Mouse (Mus musculus) Muller cell, postnatal 12 days (primary cell): ENCODE measurements around the gene Clic4.
"Not testable (repeated sequence)": the region's sequence is repeated elsewhere in the genome, so short reads cannot be mapped to it uniquely, and the experiment has no call there.

Source experiments
- DNase-seq: peaks from one replicate; pipeline ENCODE4 v3.0.0-alpha.2; 2015; ENCODE audit errors: inconsistent ontology term

Clic4 gene

DNA sequence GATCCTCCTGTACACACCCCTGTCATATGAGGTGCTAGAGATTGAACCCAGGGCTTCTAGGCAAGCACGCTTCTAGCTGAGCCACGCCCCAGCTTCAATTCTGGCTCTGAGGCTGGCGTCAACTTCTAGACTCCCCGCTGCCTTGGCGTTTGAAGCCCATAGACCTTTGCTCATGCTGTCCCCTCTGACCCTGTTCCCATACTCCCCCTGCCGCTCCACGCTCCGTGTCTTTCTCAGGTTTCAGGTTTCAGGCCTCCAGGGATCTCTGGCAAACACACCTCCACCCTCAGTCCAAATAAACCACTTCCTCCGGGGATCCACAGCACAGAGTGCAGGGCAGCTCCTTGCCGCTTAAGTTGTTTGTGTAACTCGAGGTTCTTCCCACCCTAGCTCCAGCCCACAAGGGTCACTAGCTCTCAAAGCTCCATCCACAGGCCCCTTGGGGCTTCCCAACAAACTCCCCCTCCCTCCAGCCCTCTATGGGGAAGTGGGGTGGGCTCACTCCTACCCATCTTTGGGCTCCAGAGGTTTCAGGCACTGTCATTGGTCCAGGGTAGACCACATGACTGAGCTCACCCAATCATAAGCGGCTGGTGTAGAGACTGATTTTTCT lies 20.0 kb upstream of the Clic4 start:
- DNase-seq = no peak

DNA sequence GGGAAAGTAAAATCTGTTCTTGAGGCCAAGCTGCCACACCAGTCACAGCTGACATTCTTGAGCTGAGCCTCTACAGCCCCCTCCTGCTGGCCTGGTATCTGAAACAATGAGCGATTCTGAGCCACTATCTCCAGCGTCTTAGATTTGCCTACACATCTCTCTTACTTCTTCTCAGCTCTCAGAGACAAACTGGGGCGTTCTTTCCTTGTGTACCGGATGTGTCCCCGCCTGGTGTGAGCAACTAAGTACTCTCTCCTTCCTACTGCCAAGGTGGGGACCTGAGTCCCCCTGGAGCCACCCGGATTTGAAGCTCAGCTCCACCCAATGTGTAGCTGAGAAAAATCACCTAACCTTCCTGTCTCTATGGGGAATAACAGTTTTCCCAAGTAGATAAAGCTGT lies 19.2 kb upstream of the Clic4 start:
- DNase-seq = no peak

DNA sequence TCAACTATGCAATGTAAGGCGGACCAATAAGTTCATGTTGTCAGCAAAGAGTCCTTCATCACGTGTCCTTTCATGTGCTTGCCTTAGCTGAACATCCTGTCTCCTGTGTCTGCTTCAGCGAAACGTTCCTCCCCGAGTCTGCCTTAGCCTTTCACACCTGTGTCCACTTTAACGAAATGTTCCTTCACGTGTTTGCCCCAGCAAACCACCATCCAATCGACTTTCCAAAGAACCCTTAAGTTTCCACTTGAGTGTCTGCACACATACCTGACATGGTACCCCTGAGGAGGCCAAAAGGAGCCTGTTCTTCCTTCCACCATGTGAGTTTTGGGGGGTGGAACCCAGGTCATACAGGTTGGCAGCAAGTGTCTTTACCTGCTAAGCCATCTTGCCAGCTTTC lies 18.6 kb upstream of the Clic4 start:
- no peak for DNase-seq

DNA sequence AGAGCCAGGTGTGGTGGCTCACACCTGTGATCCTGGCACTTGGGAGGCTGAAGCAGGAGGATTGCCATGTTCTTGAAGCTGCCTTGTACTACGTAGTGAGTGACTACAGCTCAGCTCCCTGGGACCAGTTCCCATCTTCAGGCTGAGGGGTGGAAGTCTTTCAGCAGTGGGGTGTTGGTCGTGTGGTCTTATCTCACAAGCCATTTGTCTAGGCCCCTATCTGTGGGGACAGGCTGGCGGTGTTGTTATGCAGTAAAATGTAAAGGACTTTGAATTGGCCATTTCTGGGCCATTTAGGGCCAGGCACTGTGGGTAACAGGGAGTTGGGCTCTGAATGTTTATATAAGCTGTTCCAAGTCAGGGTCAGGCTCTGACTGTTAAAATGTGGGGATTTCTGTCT lies 15.4 kb upstream of the Clic4 start:
- DNase-seq = no peak

DNA sequence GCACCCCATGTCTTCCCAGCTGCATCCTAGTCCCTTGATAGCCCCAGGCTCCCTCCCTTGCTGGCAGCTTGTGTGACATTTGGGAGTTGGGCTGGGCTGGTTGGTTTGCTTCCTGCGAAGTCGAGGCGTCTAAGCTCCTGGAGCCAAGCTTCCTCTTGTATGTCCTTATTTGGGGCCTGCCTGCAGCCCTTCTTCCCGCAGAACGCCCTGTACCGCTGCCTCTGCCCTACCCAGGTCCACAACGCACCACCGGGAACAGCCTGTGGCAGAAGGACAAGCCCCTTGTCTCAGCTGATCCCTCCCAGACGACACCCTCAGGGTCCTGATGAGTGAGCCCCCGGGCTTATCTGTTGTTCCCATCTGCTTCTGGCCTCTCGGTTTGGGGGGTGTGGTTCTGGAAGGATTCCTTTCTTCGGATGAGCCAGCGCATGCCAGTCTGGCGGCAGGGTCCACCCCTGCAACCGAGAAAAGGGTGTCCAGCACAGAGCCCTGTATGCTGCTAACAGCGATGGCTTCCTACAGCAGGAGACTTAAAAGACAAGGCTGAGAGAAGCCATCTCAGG lies 14.3 kb upstream of the Clic4 start:
- peak; percentile 58 for DNase-seq

DNA sequence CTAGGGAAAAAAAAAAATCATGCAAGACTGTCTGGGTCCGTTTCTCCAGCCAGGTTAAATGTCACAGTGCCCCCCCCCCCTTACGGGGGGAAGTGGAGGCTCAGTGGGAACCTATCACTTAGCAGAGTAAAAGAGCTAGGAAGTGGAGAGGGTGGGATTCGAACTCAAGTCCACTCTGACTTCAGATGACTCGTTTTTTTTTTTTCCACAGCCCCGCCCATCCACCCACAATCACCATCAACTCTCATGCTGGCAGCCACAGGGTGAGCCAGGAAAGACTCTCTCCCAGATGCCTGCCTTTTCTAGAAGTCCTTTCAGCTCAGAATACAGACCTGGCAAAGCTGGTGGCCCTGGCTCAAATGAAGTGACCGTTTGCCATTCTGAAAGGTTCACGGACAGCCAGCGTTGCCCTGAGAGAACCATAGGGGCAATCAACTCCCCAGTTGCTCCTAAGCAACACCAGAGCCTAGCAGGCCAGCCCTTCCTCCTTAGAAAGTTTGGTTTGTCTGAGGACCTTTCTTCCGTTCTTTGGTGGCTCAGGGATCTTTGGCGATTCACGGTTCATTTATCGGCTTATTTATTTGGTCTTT lies 13.5 kb upstream of the Clic4 start:
- no peak for DNase-seq

DNA sequence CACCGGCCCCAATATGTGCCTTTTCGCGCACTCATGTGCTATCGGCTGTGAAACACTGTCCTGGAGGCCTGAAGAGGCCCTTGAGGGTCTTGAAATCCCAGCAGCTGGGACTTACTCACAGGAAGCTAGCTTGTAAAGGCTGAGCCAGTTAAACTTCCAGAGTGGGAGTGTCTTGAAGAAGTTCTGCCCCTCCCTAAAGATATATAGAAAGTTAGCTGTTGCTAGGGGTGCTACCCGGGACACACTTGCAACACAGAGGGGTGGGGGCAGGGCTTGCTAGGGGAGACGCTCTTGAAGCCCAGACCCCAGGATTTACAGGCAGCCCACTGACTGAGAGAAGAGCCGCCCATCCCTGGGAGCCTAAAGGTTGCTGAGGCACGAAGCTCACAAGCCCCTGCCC lies 12.8 kb upstream of the Clic4 start:
- no peak for DNase-seq

DNA sequence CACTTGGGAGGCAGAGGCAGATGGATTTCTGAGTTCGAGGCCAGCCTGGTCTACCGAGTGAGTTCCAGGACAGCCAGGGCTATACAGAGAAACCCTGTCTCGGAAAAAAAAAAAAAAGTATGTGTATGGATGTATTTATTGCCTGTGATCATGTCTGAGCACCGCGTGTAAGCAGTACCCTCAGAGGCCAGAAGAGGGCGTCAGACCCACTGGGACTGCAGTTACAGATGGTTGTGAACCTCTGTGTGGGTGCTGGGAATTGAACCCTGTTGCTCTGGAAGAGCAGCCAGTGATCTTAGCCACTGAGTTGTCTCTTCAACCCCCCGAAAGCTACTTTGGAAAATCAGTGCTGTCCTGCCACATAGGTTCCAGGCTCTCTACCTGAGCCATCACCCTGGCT lies 11.3 kb upstream of the Clic4 start:
- DNase-seq = no peak

DNA sequence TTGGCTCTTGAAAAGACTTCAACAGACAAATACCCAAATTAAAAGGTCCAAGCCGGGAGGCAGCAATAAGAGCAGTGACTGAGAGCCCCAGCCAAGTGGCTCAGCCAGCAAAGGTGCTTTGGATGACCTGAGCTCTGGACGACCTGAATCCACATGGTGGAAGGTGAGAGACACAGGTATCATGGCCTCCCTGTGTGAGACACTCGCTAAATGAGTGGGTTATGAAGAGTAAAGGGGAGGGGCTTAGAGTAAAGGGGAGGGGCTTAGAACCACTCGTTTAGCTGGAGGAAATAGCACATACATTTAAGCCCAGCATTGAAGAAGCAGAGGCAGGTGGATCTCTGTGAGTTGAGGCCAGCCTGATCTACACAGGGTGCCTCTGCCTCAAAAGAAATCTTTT lies 10.8 kb upstream of the Clic4 start:
- no peak for DNase-seq

DNA sequence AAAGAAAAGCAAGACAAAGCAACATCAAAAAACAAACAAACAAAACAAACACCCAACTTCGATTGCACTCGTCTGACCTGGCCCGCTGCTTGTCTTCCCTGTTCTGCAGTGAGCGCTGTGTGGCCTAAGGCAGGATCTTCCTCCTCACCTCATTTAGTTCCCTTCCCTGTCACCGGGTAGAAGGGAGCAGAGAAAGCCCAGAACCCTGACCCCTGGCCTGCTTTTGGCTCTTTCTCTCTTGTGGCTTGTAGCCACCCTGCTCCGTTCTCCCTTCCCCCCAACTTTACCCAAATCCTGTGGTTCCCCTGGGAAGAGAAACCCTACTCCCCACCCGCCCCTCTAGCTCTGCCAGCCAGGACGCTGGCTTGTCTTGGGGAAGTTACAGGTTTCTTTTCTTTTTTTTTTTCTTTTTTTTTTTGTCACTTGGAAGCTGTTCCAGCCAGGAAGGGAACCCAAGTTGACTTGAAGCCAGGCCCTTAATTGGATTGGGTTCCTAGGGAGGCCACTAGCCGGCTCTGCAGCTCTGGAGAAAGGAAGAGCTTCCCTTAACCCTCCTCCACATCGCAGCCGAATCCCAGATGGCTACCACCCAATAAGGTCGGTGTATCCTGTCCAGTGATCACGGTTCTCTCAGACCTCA lies 10.2 kb upstream of the Clic4 start:
- peak; percentile 59 for DNase-seq

DNA sequence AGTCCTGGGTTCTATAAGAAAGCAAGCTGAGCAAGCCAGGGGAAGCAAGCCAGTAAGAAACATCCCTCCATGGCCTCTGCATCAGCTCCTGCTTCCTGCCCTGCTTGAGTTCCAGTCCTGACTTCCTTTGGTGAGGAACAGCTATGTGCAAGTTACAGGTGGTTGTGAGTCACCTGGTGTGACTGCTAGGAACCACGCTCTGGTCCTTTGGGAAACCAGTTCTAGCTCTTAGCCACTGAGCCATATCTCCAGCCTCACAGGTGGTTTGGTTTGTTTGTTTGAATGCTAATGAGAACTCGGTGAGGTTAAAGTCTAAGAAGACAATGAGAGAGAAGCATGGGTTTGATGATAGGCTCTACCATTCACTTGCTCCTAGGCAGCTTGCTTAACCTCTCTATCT lies 7.4 kb upstream of the Clic4 start:
- DNase-seq = not testable (repeated sequence)

DNA sequence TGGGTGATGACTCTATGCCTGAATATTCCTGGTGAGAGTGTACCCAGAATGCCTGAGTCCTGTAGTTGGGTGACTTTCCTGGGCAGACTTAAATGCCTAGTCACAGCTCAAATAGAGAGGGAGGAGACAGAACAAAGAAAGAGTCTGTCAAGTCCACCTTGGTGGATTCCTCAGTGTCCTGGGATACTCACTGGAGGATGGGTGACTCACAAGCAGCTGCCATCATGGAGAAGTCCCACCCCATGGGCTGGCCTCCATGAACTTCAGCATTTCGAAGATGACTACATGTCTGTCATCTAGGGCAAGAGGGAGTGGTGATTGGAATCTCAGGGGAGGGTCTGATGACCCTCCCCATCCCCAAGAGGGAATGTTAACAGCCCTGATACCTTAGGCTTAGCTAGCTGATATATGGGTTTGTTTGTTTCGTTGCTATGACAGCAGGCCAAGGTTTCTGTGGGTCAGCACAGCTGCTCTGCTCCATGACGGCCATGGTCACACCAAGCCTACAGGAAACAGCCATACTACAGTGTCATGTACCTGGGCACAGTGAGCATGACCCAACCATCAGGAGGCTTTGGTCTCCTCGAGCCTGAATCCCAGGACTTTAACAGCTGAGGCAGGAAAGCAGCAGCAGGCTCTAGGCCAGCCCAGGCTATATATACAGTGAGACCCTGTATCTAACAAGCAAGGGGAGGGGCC lies 4.2 kb upstream of the Clic4 start:
- peak; percentile 74 for DNase-seq

DNA sequence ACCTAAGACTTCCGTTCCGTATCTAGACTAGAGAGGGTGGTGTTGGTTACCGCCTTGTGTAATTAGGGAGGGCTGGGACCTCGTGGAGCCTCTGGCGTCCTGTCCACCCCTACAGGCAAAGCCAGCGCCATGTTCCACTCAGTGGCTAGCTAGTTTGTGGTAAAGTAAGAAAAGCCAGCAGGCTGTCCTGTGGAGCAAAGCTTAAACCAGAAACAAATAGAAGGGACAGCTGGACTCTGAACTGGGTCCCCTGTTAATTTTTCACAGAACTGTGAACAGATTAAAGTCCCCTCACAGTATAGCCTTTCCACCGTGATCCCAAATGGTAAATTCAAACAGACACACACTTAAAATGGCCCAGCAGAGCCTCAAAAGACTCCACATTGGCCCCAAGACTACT lies 2.1 kb upstream of the Clic4 start:
- DNase-seq = no peak

DNA sequence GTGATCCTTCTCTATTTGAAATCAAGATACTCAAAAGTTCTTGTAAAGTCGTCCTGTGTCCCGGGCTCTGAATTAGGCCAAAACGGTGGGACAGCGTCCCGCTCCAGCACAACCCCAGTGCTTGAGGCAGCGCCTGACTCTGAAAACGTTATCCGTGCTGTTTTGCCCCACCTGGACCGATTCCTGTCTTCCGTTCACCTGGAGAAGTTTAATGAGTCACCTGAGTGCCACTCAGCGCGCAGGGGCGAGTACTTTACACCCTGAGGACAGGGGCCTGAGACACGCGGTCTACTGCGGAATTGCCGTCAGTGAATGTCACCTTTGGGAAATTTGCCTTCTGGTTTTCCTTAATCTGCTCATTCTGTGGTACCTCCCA lies 681 bp upstream of the Clic4 start:
- DNase-seq = no peak

DNA sequence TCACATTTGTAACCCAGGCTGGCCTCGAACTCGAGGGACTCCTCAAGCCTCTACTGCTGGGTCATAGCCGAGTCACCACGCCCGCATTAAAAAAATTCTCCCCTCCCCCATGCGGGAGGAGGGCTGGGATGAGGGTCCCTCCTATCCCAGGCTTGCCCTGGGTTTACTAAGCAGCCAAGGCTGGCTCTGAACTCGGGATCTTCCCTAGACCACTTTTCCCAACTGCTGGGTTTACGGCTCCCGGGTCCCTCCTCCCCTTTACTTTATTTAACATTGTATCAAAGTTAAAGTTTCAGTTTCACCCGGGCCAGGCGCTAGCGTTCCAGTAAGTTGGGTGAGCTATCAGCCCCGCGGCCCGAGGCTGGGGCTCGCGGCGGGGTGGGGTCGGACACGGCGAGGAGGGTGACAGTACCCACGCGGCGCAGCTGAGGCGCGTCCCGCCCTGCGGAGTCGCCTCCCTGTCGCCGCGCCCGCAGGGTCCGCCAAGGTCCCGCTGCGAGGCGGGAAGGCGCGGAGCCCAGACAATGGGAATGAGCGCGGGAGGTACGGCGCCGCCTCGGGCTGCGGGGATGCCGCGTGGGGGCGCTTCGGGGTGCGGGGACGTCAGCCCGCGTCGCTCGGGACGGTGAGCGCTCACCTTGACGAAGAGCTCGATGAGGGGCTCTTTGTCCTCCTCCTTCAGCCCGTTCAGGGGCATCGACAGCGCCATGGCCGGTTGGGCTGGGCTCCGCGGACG lies 565 bp downstream of the Clic4 start:
- DNase-seq = no peak

DNA sequence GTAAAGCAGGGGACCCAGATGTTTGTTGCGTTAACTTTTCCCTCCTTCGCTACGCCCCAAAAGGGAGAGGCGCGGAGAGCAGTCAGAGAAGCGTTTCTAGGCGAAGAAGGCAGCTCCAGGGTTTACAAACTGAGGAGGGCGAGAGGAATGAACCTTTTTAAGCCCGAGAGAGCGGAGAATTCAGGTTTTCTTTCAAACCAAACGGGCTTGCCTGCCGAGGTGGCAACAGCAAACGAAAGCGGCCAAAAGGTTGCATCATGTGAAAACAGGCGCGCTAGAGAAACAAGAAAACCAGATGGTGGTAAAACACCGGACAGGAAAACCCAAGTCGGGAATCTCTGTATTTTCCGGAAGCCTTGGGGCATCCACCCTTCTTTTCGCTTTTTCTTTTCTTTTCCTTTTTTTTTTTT lies 1.2 kb downstream of the Clic4 start:
- peak; percentile 44 for DNase-seq

DNA sequence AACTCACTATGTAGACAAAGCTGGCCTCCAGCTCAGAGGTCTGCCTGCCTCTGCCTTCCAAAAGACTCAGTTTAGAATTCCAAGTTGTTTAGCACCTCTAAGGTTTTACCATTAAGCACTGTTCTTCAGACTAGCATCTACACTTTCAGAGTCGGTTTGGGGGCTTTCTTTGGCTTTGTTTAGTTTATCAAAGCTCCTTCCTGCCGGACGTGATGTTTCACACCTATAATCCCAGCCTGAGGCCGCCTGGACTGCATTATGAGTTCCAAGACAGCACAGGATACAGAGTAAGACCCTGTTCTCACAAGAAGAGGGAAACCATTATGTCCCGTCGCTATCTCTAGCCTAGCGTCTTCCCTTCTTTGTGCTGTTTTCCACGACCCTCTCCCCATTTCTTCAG lies 2.1 kb downstream of the Clic4 start:
- DNase-seq = no peak

DNA sequence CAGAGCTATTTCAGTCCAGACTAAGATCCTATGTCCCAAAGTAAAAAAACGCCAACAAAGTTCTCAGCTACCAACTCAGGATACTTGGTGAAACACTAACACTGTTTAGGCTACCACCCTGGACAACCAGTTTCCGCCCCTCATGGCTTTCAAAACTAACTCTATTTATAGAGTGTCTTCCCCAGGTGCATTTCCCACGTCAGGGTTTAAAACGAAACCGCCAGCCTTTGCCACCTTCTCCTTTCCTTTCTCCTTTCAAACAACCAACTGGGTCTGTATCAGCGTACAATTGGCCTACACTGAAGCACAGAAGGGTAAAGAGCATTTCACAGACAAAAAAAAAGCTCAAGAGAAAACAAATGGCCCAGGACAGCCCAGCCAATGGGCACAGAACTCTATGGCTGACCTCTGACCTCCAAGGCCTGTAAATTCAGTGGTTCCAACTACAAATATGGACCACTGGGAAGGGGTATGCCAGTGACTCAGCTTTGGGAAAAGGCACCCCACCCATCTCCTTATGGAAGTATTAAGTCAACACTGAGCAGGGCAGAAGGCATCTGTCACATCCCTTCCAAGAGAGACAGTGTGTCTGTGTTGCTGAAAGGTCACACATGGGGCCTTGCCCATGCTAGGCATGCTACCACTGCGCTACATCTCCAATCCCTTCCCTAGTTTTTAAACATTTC lies 2.8 kb downstream of the Clic4 start:
- DNase-seq = no peak

DNA sequence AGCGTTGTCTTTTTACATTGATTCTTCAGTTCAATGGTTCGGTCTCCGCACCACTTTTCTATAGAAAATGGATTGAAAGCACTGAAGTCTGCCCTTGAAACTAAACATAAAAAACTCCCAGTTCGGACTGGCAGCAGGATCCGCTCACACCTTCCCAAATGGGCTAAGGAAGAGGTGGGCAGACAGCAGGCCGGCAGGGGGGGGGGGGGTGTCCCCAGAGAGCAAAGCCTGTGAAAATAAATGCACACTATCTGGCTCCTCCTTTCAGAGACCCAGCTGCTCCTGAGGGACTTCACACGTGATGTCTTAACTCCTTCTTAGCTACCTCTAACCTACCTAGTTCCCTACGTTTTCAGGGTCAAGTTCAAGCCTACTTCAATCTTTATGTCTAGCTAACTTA lies 5.1 kb downstream of the Clic4 start:
- no peak for DNase-seq

DNA sequence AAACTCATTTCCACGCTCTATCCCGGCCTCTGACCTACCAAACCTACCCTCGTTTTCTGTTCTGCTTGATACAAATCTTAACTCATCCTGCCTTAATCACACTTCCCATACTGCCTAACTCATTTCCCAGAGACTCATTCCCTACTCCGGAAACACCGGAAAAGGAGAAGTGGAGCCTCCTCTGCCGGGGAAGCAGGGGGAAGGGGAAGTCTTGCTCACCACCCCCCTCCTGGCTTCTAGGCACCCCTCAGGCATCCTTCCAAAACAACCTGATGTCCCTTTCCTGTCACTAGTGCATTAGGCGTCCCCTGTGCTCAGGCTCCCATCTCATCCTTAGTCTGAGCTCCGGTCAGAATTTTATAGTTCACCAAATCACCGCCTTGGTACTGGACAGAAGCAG lies 5.6 kb downstream of the Clic4 start:
- DNase-seq = no peak

DNA sequence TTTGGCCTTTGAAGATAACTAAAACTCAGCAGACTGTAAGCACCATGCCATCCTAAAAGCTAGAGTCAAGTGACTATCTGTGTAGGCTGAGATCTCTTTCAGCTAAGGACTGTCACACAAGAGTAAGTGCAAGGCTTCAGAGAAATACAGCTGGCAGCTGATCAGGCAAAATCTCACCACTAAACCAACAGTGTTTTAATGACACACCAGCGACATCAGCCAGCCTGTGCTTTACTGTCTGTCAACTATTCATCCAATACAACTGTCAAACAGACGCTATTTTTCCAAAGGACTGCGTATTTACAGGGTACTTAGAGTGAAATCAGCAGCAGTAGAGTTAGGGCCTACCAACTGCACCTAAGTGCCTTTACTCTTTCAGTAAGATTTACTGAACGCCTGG lies 12.2 kb downstream of the Clic4 start:
- no peak for DNase-seq

DNA sequence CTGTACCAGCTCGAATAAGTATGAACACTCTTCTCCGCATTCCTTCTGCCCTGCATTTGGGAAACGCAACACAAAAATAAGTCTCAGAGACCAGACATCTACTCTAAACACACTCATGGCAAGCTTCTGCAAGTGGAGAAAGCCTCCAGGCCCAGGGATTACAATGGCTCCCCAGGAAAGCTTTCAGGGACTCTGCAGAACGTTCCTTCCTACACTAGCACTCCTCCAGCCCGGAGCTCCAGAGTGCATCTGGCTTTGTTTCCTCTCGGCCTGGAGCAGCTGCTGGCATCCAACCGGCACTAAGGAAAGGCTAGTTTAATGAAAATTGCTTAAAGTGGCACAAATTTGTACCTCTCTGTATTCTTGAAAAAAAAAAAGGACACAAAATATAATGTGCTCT lies 14.1 kb downstream of the Clic4 start:
- no peak for DNase-seq
